Mouse (Mus musculus): ENCODE measurements around the gene Rab3ip. TPM values are rescaled to one million over a fixed set of nuclear protein-coding genes. Genes with fewer than 3 reads are reported as not detected.

Gene Rab3ip
- total RNA-seq (2021), result 10 to 100 TPM; 62.0 to 69.2 TPM
- long read RNA-seq, transcript Rab3ip-201 (10 exons, 2,690 nt), result minor isoform, 32 of 104 reads
- long read RNA-seq, transcript Rab3ip-203 (11 exons, 1,844 nt), result major isoform, 50 of 104 reads
- long read RNA-seq, partial matches to known transcripts, result 15 of 104 reads
- long read RNA-seq, other reads (novel, unspliced or antisense), result 7 of 104 reads

DNA sequence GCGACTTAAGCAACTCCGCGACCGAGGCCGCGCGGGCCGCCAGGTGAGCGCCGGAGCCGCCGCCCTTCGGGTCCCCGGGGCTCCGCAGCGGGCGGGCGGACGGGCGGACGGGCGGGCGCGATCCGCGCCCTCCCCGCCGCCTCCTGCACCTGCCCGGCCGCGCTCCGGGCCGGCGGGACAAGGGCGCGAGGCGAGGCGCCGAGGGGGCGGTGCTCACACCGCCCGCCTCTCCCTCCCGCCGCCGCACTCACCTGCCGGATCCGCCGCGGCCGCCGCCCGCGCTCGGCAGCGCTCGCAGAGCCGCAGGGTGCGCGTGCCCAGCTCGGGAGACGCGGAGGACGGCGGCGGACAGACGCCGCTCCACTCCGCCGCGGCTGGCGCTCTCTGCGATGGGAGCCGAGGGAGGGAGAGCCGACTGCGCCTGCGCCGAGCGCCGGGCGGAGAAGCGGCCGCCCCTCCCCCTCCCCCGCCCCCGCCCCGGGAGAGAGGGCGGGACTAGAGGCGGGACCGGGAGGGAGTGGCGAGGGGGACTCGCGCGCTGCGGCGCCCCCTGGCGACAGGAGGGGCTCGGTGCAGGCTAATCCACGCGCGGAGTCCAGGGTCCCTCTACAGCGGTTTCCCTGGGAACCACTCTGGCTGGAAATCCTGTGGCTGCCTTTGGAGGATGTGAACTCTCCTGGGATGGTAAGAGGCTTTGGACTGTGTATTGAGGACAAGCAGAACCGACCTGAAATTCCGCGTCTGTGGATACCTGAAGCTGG lies at the start of gene Rab3ip:
Gene Rab3ip, minus strand, starts transcription at position 761 of the 761 bp plus-strand sequence.
- peak; percentile 96 for DNase-seq (ENCODE audit: low spot score in 2 of 2)

DNA sequence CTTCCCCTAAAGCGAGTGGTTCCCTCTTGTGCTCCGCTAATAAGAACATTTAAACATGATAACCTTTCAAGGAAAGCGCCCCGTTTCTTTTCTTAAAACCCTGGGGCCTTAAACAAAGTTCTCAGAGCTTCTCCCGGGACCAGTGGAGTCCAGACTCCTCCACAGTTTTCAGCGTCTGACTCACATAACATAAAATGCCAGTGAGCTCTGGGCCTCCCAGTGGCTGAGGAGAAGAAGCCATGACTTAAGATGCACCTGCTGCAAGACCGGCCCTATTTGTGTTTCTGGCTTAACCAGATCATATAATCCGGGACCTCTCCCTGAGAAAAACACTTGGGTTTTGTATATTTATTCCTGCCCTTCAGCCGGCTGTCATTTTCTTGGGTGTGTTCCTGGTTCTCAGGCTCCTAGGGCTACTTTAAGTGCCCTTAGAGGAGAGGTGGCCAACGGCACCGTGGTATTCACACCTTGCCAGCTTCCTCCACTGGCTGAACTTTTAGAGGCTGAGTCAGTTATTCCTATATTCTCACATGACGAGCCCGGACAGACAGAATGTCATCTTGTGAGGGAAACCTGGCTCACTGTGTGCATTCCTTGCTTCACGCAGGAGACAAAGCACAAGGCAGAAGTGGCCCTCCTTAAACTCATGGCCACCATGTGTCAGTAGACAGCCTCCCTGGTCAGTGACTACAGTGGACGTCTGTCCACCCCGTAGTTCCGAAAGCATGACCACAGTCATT lies 48.3 kb upstream of the Rab3ip start:
- no peak for DNase-seq (ENCODE audit: low spot score in 2 of 2)

DNA sequence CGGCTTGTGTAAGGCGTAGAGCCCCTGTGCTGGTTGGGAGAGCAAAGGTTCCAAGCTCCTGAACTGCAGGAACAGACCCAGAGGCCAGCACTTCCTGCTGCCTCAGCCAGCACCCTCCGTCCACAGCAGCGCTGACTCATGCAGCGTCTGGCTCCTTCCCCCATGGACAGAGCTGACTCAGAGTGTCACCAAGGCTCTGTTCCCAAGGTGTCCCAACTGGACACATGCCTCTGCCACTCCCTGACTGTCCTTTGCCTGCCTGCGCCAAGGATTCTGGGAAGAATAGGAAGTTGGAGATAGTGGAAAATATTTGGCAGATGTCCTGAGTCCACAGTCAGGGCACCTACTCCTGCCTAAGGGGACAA lies 45.6 kb upstream of the Rab3ip start:
- DNase-seq (ENCODE audit: low spot score in 2 of 2), result no peak

DNA sequence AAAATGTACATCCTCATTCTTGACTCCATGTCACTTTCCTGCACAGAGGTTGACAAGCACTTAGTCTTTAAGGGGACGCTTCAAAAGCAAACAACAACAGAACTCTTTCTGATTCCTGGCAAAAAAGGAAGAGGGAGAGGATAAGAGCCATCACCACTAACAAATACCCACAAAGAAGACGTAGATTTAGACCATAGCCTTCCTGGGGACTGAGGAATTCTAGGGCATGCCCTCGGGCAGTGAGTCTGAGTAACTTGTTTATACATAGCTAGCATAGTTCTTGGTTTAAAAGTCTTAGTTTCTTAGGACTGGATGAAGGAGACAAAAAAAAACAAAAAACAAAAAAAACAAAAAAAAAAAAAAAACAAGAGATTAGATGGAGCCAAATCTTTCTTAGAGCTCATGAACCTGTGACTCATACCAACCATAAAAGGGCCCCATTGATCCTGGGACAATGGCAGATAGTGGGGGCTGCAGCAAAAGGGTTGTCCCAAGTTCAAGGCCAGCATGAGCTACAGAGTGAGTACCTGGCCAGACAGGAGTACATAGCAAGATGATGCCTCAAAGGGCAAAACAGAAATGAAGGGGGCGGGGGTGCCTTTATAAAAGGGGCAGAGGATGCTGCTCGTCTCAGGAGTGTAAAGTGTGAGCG lies 45.1 kb upstream of the Rab3ip start:
- DNase-seq (ENCODE audit: low spot score in 2 of 2), result no peak

DNA sequence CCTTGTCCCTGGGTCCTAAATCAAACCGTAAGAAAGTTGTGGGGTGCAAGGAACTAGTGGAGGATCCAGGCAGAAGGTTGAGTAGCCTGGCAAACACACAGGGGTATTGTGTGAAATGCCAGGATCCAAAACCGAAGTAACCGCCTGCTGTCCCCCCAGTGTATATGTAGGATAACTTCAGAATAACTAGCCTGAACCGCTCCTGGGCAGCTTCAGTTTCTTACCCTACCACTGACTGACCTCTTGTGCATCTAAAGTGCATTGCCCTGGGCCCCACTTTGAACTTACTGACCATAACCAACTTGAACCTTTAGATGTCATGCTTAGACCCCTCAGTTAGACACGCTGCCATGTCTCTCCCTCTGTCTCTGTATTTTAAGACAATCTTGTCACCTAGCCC lies 44.6 kb upstream of the Rab3ip start:
- no peak for DNase-seq (ENCODE audit: low spot score in 2 of 2)

DNA sequence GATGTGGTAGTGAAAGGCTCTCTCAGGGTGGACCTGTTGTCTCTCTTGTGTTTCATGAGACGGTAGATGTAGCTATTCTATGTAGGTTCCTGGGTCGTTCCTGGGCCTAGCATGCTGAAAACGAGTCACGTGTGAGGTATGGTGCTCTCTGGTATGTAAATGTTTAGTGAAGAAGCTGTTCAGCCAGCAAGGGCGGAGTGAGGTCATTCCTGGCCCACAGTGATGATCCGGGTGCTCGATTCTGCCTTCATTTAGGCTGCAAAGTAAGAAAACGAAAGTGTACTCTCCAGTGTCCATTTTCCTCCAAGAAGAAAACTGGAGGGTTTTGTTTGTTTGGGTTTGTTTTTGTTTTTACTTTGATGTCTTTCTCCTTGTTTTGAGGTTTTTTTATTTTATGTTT lies 43.4 kb upstream of the Rab3ip start:
- no peak for DNase-seq (ENCODE audit: low spot score in 2 of 2)

DNA sequence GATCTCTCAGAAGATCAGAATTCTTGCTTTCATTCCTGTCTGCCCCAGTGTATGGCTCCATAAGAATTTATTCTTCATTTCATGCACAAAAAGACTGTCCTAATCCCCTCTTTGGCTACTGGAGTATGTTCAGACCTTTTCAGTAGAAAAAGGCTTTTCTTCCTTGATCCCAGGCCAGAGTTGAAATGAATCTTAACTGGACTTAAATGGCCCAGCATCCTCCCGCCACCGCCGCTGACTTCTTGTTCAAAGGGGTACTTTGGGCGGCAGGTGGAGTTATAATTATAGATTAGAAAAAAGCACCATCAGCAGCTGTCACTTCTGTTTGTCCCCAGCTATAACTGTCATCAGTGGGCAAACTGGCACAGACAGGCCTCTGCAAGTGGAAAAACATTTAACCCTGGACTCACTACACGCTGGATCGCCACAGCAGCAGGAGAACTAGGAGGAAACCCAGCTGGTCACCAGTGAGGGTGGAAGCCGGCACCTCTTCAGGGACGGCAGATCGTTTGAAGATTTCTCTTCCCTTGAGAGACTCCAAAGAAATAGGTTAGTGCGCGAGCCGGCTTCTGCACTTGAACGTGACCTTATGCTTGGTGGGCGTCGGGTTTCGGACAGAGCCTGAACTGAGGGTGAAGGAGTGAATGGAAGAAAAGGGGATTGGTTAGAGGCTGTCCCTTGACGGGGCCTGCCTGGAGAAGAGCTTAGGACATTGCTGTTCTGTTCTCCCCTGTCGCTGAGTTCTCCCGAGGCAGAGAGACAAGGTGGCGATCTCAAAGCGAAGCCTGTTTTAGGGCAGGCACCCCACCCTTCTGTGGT lies 35.9 kb upstream of the Rab3ip start, which contains the start of gene Best3:
Gene Best3, plus strand, starts transcription at position 51 of the 819 bp plus-strand sequence.
- DNase-seq (ENCODE audit: low spot score in 2 of 2), result peak; percentile 18 to 19

DNA sequence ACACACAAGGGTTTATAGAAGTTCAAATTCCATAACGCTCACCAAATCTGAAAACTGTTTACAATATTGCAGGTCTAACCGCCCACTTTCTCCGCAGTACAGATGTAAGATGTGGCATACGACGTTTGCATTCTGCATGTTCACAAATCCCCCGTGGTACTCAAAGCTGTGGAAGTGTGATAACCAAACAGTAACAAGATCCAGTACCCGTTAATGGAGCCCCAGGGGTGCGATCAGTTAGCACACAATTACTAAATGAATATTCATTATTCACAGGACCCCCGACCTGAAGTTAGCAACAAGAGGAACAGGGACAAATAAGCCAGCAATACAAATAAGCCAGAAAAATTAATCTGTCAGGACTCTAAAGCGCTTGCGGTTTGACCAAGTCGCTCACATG lies 34.3 kb upstream of the Rab3ip start:
- no peak for DNase-seq (ENCODE audit: low spot score in 2 of 2)

DNA sequence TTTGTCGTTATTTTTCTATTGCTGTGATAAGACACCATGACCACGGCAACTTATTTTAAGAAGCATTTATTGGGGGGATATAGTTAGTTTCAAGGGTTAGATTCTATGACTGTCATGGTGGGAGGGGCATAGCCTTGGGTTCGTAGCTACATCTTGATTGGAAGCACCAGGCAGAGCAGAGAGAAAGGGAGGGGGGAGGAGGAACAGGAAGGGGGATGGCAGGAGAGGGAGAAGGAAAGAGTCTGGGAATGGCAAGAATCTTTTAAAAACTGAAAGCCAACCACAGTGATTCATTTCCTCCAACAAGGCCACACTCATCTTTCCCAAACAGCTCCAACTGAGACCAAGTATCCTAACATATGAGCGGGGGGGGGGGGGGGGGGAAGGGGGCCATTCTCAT lies 32.0 kb upstream of the Rab3ip start:
- no peak for DNase-seq (ENCODE audit: low spot score in 2 of 2)

DNA sequence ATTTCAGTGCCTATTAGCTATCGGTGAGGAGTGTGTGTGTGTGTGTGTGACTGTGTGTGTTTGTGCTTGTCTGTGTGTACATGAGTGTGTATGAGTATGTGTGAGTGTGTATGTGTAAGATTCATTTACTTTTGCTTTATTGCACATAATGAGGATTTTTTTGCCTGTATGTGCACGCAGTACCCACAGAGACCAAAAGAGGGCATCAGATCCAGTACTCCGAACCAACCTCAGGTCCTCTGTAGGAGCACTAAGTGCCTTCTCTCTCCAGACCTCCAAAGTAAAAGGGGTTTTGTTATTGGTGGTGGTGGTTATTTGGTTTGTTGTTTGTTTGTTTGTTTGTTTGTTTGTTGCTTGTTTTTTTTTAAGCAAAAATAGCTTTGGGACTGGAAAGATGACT lies 30.3 kb upstream of the Rab3ip start:
- DNase-seq (ENCODE audit: low spot score in 2 of 2), result peak; percentile 30 to 41

DNA sequence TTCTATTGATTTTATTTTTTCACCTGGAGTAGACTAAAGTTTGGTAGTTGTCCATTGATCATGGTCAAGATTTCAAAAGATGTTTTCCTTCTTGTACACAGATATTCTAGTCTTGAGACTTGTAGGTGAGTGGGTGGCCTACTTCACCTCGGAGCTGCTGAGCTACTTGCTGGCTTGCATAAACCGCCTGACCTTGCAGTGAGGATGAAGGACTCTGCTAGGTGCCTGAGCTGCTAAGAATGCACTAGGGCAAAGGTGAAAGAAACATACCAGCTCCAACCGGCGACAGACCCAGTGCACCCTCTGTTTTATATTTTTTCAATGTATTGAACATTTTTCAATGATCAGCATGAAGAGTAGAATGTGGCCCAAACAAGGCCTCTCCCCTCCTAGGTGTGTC lies 29.7 kb upstream of the Rab3ip start:
- no peak for DNase-seq (ENCODE audit: low spot score in 2 of 2)

DNA sequence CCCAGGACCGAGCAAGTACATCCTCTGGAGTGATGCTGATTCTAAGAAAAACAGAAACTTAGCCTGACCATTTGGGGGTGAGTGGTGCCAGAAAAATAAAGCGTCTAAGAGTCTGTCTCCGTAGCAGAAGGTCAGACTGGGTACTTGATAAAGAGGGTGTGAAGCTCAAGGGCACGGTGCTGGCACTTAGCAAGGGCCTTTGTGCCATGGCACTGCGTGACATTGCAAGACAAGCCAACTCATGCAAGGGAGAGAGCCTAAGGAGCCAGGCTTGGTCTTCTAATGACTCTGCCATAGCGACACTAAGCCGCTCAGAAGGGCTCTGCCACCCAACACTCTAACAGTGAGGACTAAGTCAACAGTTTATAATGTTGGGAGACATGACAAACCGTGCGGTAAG lies 28.3 kb upstream of the Rab3ip start:
- DNase-seq (ENCODE audit: low spot score in 2 of 2), result no peak

DNA sequence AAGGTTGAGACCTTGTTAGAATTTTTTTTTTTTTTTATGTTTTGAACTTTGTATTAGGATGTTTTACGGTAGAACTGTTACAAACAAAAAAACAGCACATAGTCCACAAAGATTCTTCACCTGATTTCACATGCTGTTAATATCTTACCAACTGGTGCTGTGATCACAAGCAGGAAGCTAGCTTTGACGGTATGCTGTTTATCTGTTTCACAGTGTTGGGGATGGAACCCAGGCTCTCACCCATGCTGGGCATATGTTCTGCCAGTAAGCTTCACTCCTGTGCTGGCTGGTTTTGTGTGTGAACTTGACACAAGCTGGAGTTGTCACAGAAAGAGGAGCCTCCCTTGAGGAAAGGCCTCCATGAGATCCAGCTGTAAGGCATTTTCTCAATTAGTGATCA lies 27.3 kb upstream of the Rab3ip start:
- DNase-seq (ENCODE audit: low spot score in 2 of 2), result no peak

DNA sequence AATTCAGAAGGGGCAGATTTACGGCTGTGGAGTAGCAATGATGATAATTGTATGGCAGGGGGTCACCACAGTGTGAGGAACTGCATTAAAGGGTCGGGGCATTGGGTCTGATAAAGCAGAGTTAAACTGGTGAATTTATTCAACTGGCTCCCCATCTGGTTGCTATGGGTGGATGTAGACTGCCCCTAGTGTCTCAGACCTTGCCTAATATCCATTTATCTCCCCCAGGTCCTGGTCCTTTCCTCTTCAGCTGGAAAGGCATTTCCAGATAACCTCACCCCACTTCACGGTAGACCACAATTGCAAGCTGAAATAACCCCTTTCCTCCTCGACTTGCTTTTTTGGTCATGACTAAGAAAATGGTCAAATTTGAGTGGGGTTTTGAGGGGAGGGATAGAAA lies 26.9 kb upstream of the Rab3ip start:
- DNase-seq (ENCODE audit: low spot score in 2 of 2), result no peak

DNA sequence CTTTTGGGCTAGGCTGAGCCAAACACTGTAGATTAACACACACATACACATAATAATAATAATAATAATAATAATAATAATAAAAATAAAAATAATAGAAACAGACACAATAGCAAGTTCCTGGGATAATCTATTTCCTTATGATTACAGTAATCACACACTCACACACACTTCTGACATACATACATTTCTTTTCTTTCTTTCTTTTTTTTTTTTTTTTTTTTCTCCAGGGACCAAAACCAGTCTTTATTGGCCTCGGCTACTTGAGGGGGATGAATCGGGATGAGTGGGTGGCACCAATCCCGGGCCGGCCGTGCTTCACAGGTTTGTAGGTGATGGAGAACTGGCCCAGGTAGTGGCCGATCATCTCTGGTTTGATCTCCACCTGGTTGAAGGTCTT lies 21.9 kb upstream of the Rab3ip start, which contains the start of gene Gm10271:
Gene Gm10271, minus strand, starts transcription at position 101 of the 400 bp plus-strand sequence.
- no peak for DNase-seq (ENCODE audit: low spot score in 2 of 2)

DNA sequence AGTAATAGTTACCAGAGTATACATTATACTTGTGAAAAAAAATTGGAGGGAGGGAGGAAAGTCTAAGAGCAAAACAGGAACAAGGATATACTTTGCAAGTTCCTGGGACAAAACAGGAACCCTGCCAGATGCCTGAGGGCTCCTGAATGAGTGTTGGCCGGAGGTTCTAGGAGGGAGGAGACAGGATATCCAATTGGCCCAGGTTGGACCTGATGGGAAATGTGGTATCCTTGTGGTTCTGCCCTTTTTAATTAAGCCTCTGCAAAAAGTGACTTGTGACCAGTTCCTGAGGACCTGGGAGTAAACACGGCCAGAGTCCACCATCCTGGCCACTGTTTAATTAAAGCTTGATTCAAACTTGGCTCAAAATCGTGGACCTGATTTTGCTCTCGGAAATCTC lies 18.2 kb upstream of the Rab3ip start:
- DNase-seq (ENCODE audit: low spot score in 2 of 2), result no peak

DNA sequence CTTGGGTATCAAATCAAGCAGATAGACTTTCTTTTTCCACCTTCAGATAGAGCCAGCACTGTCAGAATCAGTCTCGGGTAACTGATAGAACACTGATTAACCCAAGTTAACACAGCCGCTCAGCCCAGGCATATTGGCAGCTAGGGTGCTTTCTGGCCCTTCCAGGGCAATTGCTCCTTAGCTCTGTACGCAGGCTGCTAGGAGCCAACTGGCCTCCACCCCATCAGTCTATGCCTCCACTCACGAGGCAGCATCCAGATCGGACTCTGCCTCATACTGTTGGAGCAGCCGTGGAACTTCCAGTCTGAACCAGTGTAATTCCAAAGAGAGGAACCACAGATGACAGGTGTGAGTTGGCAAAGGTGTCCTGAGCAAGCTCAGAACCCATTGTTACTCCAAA lies 15.5 kb upstream of the Rab3ip start:
- no peak for DNase-seq (ENCODE audit: low spot score in 2 of 2)

DNA sequence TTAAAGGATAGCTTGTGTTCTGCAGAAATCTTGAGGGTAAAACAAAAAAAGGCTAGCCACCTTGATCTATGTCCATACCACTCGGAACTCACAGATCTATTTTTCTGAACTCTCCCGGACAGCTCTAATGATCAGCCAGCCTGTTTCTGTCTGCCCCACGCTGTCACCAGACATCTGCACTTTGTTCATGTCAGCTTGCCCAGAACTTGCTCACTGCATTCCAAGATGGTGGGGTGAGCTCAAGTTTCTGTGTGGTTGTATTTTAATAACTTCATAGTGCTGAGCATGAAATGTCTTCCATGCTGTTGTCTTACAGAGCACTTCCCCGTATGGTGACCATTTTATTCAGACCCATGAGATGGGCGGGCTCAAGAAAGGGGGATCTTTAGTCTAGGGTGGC lies 14.7 kb upstream of the Rab3ip start:
- DNase-seq (ENCODE audit: low spot score in 2 of 2), result no peak

DNA sequence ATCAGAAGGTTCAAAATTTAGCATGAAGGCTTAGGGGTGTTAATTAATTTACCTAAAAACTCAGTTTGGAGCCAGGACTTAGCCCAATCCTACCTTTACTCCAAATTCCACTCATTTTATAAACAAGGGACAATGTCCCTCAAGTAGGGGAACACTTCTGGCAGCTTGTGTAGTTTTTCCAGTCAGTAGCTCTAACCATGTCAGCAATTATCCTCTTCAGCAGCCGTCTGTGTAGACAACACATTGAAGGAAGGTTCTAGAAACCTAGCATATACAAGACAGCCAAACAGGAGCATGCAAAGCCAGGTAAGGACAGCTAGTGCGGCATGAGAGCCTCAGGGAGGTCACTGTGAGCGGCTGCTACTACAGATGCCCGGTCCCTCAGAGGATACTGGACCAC lies 14.0 kb upstream of the Rab3ip start:
- no peak for DNase-seq (ENCODE audit: low spot score in 2 of 2)

DNA sequence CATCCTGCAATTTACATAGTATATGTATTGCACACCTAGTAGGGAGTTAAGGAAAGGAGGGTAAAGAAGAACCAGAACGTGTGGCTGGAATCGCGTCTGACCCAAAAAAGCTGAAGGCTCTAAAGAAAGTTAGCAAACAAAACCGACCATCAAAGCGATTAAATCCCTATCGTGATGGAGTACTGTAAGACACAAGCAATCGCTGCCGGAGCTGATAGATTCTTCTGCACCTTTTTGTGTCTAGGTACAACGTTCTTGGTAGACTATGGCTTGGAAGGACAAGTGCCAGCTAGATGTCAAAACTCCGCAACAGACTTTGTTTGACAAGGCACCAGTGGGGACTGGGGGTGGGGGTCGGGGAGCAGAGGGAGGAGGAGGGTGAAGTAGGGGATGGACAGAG lies 13.5 kb upstream of the Rab3ip start:
- no peak for DNase-seq (ENCODE audit: low spot score in 2 of 2)

DNA sequence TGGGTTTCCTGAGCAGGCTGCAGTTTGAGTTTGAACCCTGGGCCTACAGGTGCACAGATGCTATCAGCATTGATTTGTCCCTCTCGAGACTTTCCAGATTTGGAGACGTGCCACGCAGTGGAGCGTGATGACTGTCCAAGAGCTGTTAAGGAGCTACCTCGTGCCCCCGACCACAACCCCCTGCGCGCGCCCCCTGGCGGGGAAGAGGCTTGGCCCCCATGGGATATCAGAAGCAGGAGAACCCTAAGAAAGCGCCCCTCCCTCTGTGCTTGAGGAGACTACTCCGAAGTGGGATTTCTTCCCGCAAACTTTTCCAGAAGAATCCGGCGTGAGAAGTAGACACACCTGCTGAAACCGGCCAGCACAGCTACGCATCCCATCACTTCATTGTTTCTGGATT lies 12.2 kb upstream of the Rab3ip start:
- DNase-seq (ENCODE audit: low spot score in 2 of 2), result no peak

All from layer of hippocampus, postnatal 10 days (tissue).